Mouse (Mus musculus): ENCODE measurements around the gene Naaladl1. TPM values are rescaled to one million over a fixed set of nuclear protein-coding genes. Genes with fewer than 3 reads are reported as not detected.

The Naaladl1 gene
- polyA plus RNA-seq, 1 experiment from 2014 or later: 0.20 TPM

DNA sequence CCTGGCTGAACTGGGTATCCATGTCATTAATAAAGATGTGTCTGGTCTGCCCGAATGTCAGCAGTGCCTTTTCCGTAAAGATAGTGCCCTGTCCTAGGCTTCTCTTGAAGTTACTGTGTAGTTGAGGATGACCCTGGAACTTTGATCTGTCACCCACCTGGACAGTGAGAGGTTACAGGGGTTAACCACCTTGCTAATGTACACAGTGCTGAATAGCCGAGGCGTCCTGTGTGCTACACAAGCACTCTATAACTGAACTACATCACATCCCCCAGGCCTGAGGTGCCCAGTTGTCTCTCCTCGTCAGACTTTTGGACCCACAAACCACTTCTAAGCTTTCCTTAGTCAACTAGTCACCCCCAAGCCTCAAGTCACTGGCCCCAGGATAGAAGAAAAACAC is 43.2 kb upstream of the Naaladl1 start:
- WGBS: 65% methylated on average over 5 of the region's 5 CpGs
- Histone ChIP-seq H3K9me3 (ENCODE audit: control insufficient read depth, low read length) (no peaks in the 10 kb centered on the region), H3K27ac (replicated peaks in 1 of 2; ENCODE audit: control insufficient read depth in 1 of 2, insufficient read depth in 1 of 2, low read depth in 2 of 2, low read length in 2 of 2) (peak overlapping the region in 1 of 2 experiments; percentile 94; a peak in 1 of 4 replicates), H3K4me2 (ENCODE audit: low read length) (peak overlapping the region; percentile 98), H3K4me1 (ENCODE audit: control insufficient read depth in 2 of 2, insufficient read depth in 2 of 2, low read length in 2 of 2) (peaks cover 18 to 37% of the 10 kb centered on the region in 2 experiments), H3K9ac (ENCODE audit: low read length) (peak overlapping the region; percentile 96), H3K4me3 (ENCODE audit: control insufficient read depth in 1 of 2, insufficient read depth in 1 of 2, low read depth in 1 of 2, low read length in 2 of 2) (peak overlapping the region; percentile 70 to 91), H3K36me3 (ENCODE audit: control insufficient read depth, insufficient read depth, low read length) (peaks cover 18% of the 10 kb centered on the region), H3K27me3 (ENCODE audit: control insufficient read depth, insufficient read depth, low read length) (no peaks in the 10 kb centered on the region)
- ATAC-seq (ENCODE audit: insufficient number of reproducible peaks, insufficient read depth, low FRiP score, low read depth): no peak

GRCm38 (mm10) chr19:6063081-6063480 is 42.5 kb upstream of the Naaladl1 start:
- Histone ChIP-seq H3K4me1 (ENCODE audit: control insufficient read depth in 2 of 2, insufficient read depth in 2 of 2, low read length in 2 of 2) (peaks cover 21 to 42% of the 10 kb centered on the region in 2 experiments), H3K36me3 (ENCODE audit: control insufficient read depth, insufficient read depth, low read length) (peaks cover 18% of the 10 kb centered on the region), H3K4me2 (ENCODE audit: low read length) (no peak overlapping the region), H3K27me3 (ENCODE audit: control insufficient read depth, insufficient read depth, low read length) (no peaks in the 10 kb centered on the region), H3K9ac (ENCODE audit: low read length) (no peak overlapping the region), H3K9me3 (ENCODE audit: control insufficient read depth, low read length) (no peaks in the 10 kb centered on the region), H3K4me3 (ENCODE audit: control insufficient read depth in 1 of 2, insufficient read depth in 1 of 2, low read depth in 1 of 2, low read length in 2 of 2) (no peak overlapping the region), H3K27ac (replicated peaks in 1 of 2; ENCODE audit: control insufficient read depth in 1 of 2, insufficient read depth in 1 of 2, low read depth in 2 of 2, low read length in 2 of 2) (no peak overlapping the region)
- ATAC-seq (ENCODE audit: insufficient number of reproducible peaks, insufficient read depth, low FRiP score, low read depth): no peak
- WGBS: 92% methylated on average over 6 of the region's 6 CpGs

- Histone ChIP-seq H3K36me3 (ENCODE audit: control insufficient read depth, insufficient read depth, low read length) (peaks cover 33% of the 10 kb centered on the region), H3K27ac (replicated peaks in 1 of 2; ENCODE audit: control insufficient read depth in 1 of 2, insufficient read depth in 1 of 2, low read depth in 2 of 2, low read length in 2 of 2) (peak overlapping the region in 1 of 2 experiments; percentile 39; a peak in 1 of 4 replicates), H3K4me1 (ENCODE audit: control insufficient read depth in 2 of 2, insufficient read depth in 2 of 2, low read length in 2 of 2) (peaks cover 22 to 35% of the 10 kb centered on the region in 2 experiments), H3K27me3 (ENCODE audit: control insufficient read depth, insufficient read depth, low read length) (no peaks in the 10 kb centered on the region), H3K4me3 (ENCODE audit: control insufficient read depth in 1 of 2, insufficient read depth in 1 of 2, low read depth in 1 of 2, low read length in 2 of 2) (peak overlapping the region; percentile 43 to 49), H3K9me3 (ENCODE audit: control insufficient read depth, low read length) (no peaks in the 10 kb centered on the region), H3K4me2 (ENCODE audit: low read length) (peak overlapping the region; percentile 96), H3K9ac (ENCODE audit: low read length) (peak overlapping the region; percentile 65)
- 42% methylated on average over 5 of the region's 5 CpGs for WGBS
- no peak for ATAC-seq (ENCODE audit: insufficient number of reproducible peaks, insufficient read depth, low FRiP score, low read depth)
Observed at GRCm38 (mm10) chr19:6066571-6066970, 39.0 kb upstream of the Naaladl1 start.

- Histone ChIP-seq H3K27ac (replicated peaks in 1 of 2; ENCODE audit: control insufficient read depth in 1 of 2, insufficient read depth in 1 of 2, low read depth in 2 of 2, low read length in 2 of 2) (peak overlapping the region; percentile 39 to 58), H3K4me3 (ENCODE audit: control insufficient read depth in 1 of 2, insufficient read depth in 1 of 2, low read depth in 1 of 2, low read length in 2 of 2) (peak overlapping the region; percentile 43 to 49), H3K9me3 (ENCODE audit: control insufficient read depth, low read length) (no peaks in the 10 kb centered on the region), H3K36me3 (ENCODE audit: control insufficient read depth, insufficient read depth, low read length) (peaks cover 34% of the 10 kb centered on the region), H3K27me3 (ENCODE audit: control insufficient read depth, insufficient read depth, low read length) (no peaks in the 10 kb centered on the region), H3K4me1 (ENCODE audit: control insufficient read depth in 2 of 2, insufficient read depth in 2 of 2, low read length in 2 of 2) (peaks cover 20 to 30% of the 10 kb centered on the region in 2 experiments), H3K9ac (ENCODE audit: low read length) (peak overlapping the region; percentile 65), H3K4me2 (ENCODE audit: low read length) (peak overlapping the region; percentile 96)
- WGBS: 1% methylated on average over 30 of the region's 30 CpGs
- peak; percentile 49; the same call in 1 of the 2 replicates for ATAC-seq (ENCODE audit: insufficient number of reproducible peaks, insufficient read depth, low FRiP score, low read depth)
Observed at GRCm38 (mm10) chr19:6067011-6067723, 38.4 kb upstream of the Naaladl1 start.

DNA sequence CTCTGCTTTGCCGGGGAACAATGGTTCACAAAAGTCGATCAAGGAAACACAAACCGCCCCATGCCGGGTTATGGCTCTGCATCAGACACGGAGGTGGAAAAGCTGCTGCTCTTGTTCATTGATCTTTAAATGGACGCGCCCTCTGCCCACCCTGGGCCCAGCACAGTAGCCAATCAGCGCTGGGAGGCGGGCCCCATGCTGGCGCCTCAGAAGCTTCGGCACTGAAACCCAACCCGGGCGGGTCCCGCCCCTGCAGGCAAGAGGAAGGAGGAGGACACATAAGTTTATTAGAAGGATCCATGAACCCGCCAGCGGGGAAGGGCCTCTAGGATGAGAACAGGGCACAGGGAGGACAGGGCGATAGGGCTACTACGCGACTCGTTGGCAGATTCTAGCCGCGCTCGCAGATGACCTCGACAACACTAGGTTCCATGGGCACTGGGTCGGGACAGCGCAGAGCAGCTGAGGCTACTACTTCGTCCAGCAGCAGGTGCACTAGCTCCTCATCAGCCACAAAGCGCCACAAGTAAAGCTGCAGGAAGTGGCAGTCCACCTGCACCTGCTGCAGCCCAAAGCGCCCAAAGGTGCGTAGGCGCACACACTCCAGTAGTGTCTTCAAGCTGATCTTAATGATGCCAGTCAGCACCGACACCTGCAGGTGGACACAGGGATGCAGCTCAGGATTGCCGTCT is 37.7 kb upstream of the Naaladl1 start, which contains the start of gene Tm7sf2:
Tm7sf2 (minus strand) TSS at position 650 of the 692 bp plus-strand sequence.
- H3K4me1 ChIP-seq (ENCODE audit: control insufficient read depth in 2 of 2, insufficient read depth in 2 of 2, low read length in 2 of 2): peaks cover 15 to 23% of the 10 kb centered on the region in 2 experiments
- peak; percentile 72 for ATAC-seq (ENCODE audit: insufficient number of reproducible peaks, insufficient read depth, low FRiP score, low read depth)
- H3K4me3 ChIP-seq (ENCODE audit: control insufficient read depth in 1 of 2, insufficient read depth in 1 of 2, low read depth in 1 of 2, low read length in 2 of 2): peak within 1 kb of the TSS; percentile 43 to 49
- H3K9me3 ChIP-seq (ENCODE audit: control insufficient read depth, low read length): no peaks in the 10 kb centered on the region
- peak within 1 kb of the TSS; percentile 96 for H3K4me2 ChIP-seq (ENCODE audit: low read length)
- no peaks in the 10 kb centered on the region for H3K27me3 ChIP-seq (ENCODE audit: control insufficient read depth, insufficient read depth, low read length)
- H3K36me3 ChIP-seq (ENCODE audit: control insufficient read depth, insufficient read depth, low read length): peaks cover 38% of the 10 kb centered on the region
- peak within 1 kb of the TSS; percentile 39 to 58 for H3K27ac ChIP-seq (replicated peaks in 1 of 2; ENCODE audit: control insufficient read depth in 1 of 2, insufficient read depth in 1 of 2, low read depth in 2 of 2, low read length in 2 of 2)
- WGBS: 12% methylated on average over 33 of the region's 33 CpGs
- peak within 1 kb of the TSS; percentile 65 for H3K9ac ChIP-seq (ENCODE audit: low read length)

DNA sequence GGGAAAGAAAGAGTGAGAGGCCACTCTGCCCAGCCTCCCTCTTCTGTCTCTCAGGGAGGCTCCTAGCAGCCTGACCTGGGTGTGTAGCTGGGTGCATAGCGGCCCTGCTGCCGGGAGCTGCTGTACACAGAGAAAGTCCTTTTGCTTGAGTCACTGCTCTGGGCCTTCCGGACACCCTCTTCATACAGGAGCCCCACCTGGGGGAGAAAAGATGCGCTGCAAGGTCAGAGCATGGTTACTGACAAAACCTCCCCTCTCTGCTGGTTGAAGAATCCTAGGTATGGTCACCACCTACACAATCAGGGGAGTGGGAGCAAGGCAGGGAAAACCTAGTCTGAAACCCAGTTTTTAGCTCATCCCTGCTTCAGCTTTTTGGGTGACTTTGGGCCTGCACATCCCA is 36.6 kb upstream of the Naaladl1 start:
- Histone ChIP-seq H3K36me3 (ENCODE audit: control insufficient read depth, insufficient read depth, low read length) (peaks cover 45% of the 10 kb centered on the region), H3K4me3 (ENCODE audit: control insufficient read depth in 1 of 2, insufficient read depth in 1 of 2, low read depth in 1 of 2, low read length in 2 of 2) (no peak overlapping the region)

DNA sequence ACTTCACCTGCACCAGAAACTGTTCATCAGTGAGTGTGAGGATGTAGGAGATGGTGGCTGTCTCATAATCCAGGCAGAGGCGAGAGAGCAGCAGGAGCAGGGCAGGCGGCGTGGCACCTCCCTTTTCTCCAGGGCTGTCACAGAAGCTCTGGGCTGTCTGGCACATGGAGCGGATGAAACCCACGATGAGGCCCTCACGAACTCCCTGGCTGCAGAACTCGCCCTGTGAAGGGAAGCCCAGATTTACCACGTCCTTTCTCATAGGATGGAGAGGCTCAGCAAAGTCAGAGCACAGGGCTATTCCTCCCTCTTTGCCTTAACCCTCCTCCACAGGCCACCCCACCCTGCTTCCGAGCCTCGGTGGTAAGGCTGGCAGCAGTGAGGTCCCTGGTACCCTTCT is 35.7 kb upstream of the Naaladl1 start:
- Histone ChIP-seq H3K4me2 (ENCODE audit: low read length) (no peak overlapping the region), H3K27me3 (ENCODE audit: control insufficient read depth, insufficient read depth, low read length) (no peaks in the 10 kb centered on the region), H3K27ac (replicated peaks in 1 of 2; ENCODE audit: control insufficient read depth in 1 of 2, insufficient read depth in 1 of 2, low read depth in 2 of 2, low read length in 2 of 2) (no peak overlapping the region), H3K36me3 (ENCODE audit: control insufficient read depth, insufficient read depth, low read length) (peaks cover 54% of the 10 kb centered on the region), H3K4me3 (ENCODE audit: control insufficient read depth in 1 of 2, insufficient read depth in 1 of 2, low read depth in 1 of 2, low read length in 2 of 2) (no peak overlapping the region), H3K4me1 (ENCODE audit: control insufficient read depth in 2 of 2, insufficient read depth in 2 of 2, low read length in 2 of 2) (peaks cover 15 to 22% of the 10 kb centered on the region in 2 experiments), H3K9ac (ENCODE audit: low read length) (no peak overlapping the region), H3K9me3 (ENCODE audit: control insufficient read depth, low read length) (no peaks in the 10 kb centered on the region)
- 86% methylated on average over 10 of the region's 10 CpGs for WGBS
- no peak for ATAC-seq (ENCODE audit: insufficient number of reproducible peaks, insufficient read depth, low FRiP score, low read depth)

More for the DNA sequence above, 36.6 kb upstream of the Naaladl1 start:
- no peak overlapping the region for H3K27ac ChIP-seq (replicated peaks in 1 of 2; ENCODE audit: control insufficient read depth in 1 of 2, insufficient read depth in 1 of 2, low read depth in 2 of 2, low read length in 2 of 2)
- H3K4me1 ChIP-seq (ENCODE audit: control insufficient read depth in 2 of 2, insufficient read depth in 2 of 2, low read length in 2 of 2): peaks cover 15 to 22% of the 10 kb centered on the region in 2 experiments
- no peaks in the 10 kb centered on the region for H3K9me3 ChIP-seq (ENCODE audit: control insufficient read depth, low read length)
- H3K4me2 ChIP-seq (ENCODE audit: low read length): no peak overlapping the region
- 76% methylated on average over 4 of the region's 4 CpGs for WGBS
- no peaks in the 10 kb centered on the region for H3K27me3 ChIP-seq (ENCODE audit: control insufficient read depth, insufficient read depth, low read length)
- no peak overlapping the region for H3K9ac ChIP-seq (ENCODE audit: low read length)
- ATAC-seq (ENCODE audit: insufficient number of reproducible peaks, insufficient read depth, low FRiP score, low read depth): no peak
